Mouse (Mus musculus): ENCODE measurements at regions not wholly inside any gene's neighbourhood (a gene's known extent, or its start where the extent isn't known, plus 50 kb on each side); places are given as distances from the start of the nearest gene placed in this dataset.

GRCm38 (mm10) chrX:56276348-56276747, 63.7 kb upstream of the Gm773 start:
- peak in 1 of 2 experiments; percentile 2 for DNase-seq (ENCODE audit: low spot score in 2 of 2)

GRCm38 (mm10) chrX:56274170-56274569, 61.5 kb upstream of the Gm773 start:
- peak in 1 of 2 experiments; percentile 2 for DNase-seq (ENCODE audit: low spot score in 2 of 2)

GRCm38 (mm10) chrX:56269706-56270105, 57.0 kb upstream of the Gm773 start:
- DNase-seq (ENCODE audit: low spot score in 2 of 2): no peak

All from thymus, postnatal 10 days (tissue).